Mouse (Mus musculus) lung, embryonic 15.5 days (tissue): Measurements from ENCODE around the gene Hid1. TPM values are rescaled to one million over a fixed set of nuclear protein-coding genes. Genes with fewer than 3 reads are reported as not detected.
A peak's percentile ranks its signal among the peaks of the same experiment; 100 is the strongest.

Experiments used
- ATAC-seq: fragments of 200-750 bp; cut with Nextera tagmentation; 2 replicates; pipeline ENCODE4 v1.8.0; 2017; ENCODE audit warnings: moderate number of reproducible peaks, borderline replicate concordance; ENCODE audit not compliant: low FRiP score, low TSS enrichment; ENCODE audit errors: extremely low read depth
- H3K27ac ChIP-seq: fragments of 300-500 bp; sonication (generic); 2 replicates; pipeline ENCODE4 v1.5.1; 2015; ENCODE audit warnings: moderate library complexity, mild to moderate bottlenecking, inconsistent platforms
- H3K27me3 ChIP-seq: fragments of 300-500 bp; sonication (generic); 2 replicates; pipeline ENCODE4 v1.6.1; 2015; ENCODE audit warnings: inconsistent platforms
- H3K36me3 ChIP-seq: fragments of 300-500 bp; sonication (generic); 2 replicates; pipeline ENCODE4 v1.6.1; 2015; ENCODE audit warnings: inconsistent platforms
- H3K4me1 ChIP-seq: fragments of 300-500 bp; sonication (generic); 2 replicates; pipeline ENCODE4 v1.6.1; 2015; ENCODE audit warnings: inconsistent platforms
- H3K4me2 ChIP-seq: fragments of 300-500 bp; sonication (generic); 2 replicates; pipeline ENCODE4 v1.6.1; 2015; ENCODE audit warnings: inconsistent platforms, mild to moderate bottlenecking, moderate library complexity
- H3K4me3 ChIP-seq: fragments of 300-500 bp; sonication (generic); 2 replicates; pipeline ENCODE4 v1.5.1; 2015; ENCODE audit warnings: mild to moderate bottlenecking, inconsistent platforms
- H3K9ac ChIP-seq: fragments of 300-500 bp; sonication (generic); 2 replicates; pipeline ENCODE4 v1.6.1; 2015; ENCODE audit warnings: inconsistent platforms
- H3K9me3 ChIP-seq: fragments of 300-500 bp; sonication (generic); 2 replicates; pipeline ENCODE4 v1.6.1; 2016; ENCODE audit warnings: inconsistent platforms
- WGBS: fragments of 180-500 bp; shearing (Covaris S2); methylation state at CpG from one replicate; pipeline ENCODE4 v1.1.7; 2015; 5-methylcytosine and 5-hydroxymethylcytosine counted together
- polyA plus RNA-seq: library from polyadenylated mRNA; unstranded; fragments of >200 nt; fragmentation: Nextera tagmentation; extraction: Ambion mirVana; gene quantifications from 2 replicates; pipeline ENCODE4 v1.2.1, GENCODE M21; 2015

The Hid1 gene
- polyA plus RNA-seq, 1 experiment from 2014 or later: 15.8 TPM

- Histone ChIP-seq H3K27me3 (peaks cover 18% of the 10 kb centered on the region), H3K4me2 (no peak overlapping the region), H3K4me1 (no peaks in the 10 kb centered on the region), H3K9me3 (no peaks in the 10 kb centered on the region), H3K4me3 (no peak overlapping the region), H3K9ac (no peak overlapping the region), H3K36me3 (no peaks in the 10 kb centered on the region), H3K27ac (no peak overlapping the region)
- WGBS: 11% methylated on average over 8 of the region's 8 CpGs
- ATAC-seq: peak; percentile 20; the same call in 1 of the 2 replicates
Observed at GRCm38 (mm10) chr11:115303167-115303566, 64.4 kb downstream of the Hid1 start.

GRCm38 (mm10) chr11:115301351-115301750, 66.2 kb downstream of the Hid1 start:
- H3K27ac ChIP-seq: no peak overlapping the region
- no peak overlapping the region for H3K9ac ChIP-seq
- ATAC-seq: no peak
- no peaks in the 10 kb centered on the region for H3K9me3 ChIP-seq
- WGBS: 71% methylated on average over 2 of the region's 2 CpGs
- peaks cover 33% of the 10 kb centered on the region for H3K27me3 ChIP-seq
- H3K4me2 ChIP-seq: no peak overlapping the region
- peaks cover 10% of the 10 kb centered on the region for H3K4me1 ChIP-seq
- H3K36me3 ChIP-seq: no peaks in the 10 kb centered on the region
- H3K4me3 ChIP-seq: no peak overlapping the region

- Histone ChIP-seq H3K9ac (no peak overlapping the region), H3K4me1 (peaks cover 10% of the 10 kb centered on the region), H3K4me3 (no peak overlapping the region), H3K36me3 (no peaks in the 10 kb centered on the region), H3K9me3 (no peaks in the 10 kb centered on the region), H3K4me2 (no peak overlapping the region), H3K27ac (no peak overlapping the region), H3K27me3 (peaks cover 35% of the 10 kb centered on the region)
- 84% methylated on average over 4 of the region's 4 CpGs for WGBS
- ATAC-seq: no peak
Observed at GRCm38 (mm10) chr11:115300745-115301144, 66.8 kb downstream of the Hid1 start.

GRCm38 (mm10) chr11:115298160-115298559, 69.4 kb downstream of the Hid1 start:
- no peaks in the 10 kb centered on the region for H3K36me3 ChIP-seq
- H3K27ac ChIP-seq: no peak overlapping the region
- no peaks in the 10 kb centered on the region for H3K9me3 ChIP-seq
- ATAC-seq: no peak
- H3K9ac ChIP-seq: no peak overlapping the region
- no peak overlapping the region for H3K4me3 ChIP-seq
- H3K27me3 ChIP-seq: peaks cover 35% of the 10 kb centered on the region
- H3K4me2 ChIP-seq: no peak overlapping the region
- 70% methylated on average over 8 of the region's 8 CpGs for WGBS
- H3K4me1 ChIP-seq: peaks cover 10% of the 10 kb centered on the region

Other genes with a start within 250 kb of the Hid1 start
- gene Cd300lf, start 233.8 kb downstream of the Hid1 start, polyA plus RNA-seq: 1.3 and 1.8 TPM in 2 replicates
- 55.0 and 58.2 TPM in 2 replicates for gene Slc9a3r1, start 204.4 kb downstream of the Hid1 start, polyA plus RNA-seq
- 10.5 and 12.3 TPM in 2 replicates for gene Tmem104, start 180.3 kb downstream of the Hid1 start, polyA plus RNA-seq
- gene Nat9, start 179.9 kb downstream of the Hid1 start, polyA plus RNA-seq: 22.0 and 23.8 TPM in 2 replicates
- gene Grin2c, start 100.5 kb downstream of the Hid1 start, polyA plus RNA-seq: 0.05 and 0.08 TPM in 2 replicates
- gene Fdxr, start 90.7 kb downstream of the Hid1 start, polyA plus RNA-seq: 14.6 and 15.8 TPM in 2 replicates
- gene Fads6, start 70.1 kb downstream of the Hid1 start, polyA plus RNA-seq: 0.30 and 0.32 TPM in 2 replicates
- gene Otop2, start 60.6 kb downstream of the Hid1 start, polyA plus RNA-seq: not detected in 2 replicates
- not detected in 2 replicates for gene Ush1g, start 45.7 kb downstream of the Hid1 start, polyA plus RNA-seq
- gene Otop3, start 33.0 kb downstream of the Hid1 start, polyA plus RNA-seq: not detected in 2 replicates
- 13.7 and 15.3 TPM in 2 replicates for gene Cdr2l, start 14.2 kb upstream of the Hid1 start, polyA plus RNA-seq
- 204 and 222 TPM in 2 replicates for gene Mrpl58, start 36.0 kb upstream of the Hid1 start, polyA plus RNA-seq
- gene Atp5h, start 52.2 kb upstream of the Hid1 start, polyA plus RNA-seq: 787 and 840 TPM in 2 replicates
- gene Kctd2, start 52.4 kb upstream of the Hid1 start, polyA plus RNA-seq: 16.3 and 17.8 TPM in 2 replicates
- not detected in 2 replicates for gene Trim80, start 72.8 kb upstream of the Hid1 start, polyA plus RNA-seq
- gene Slc16a5, start 94.7 kb upstream of the Hid1 start, polyA plus RNA-seq: 0.55 and 1.9 TPM in 2 replicates
- 6.6 and 7.1 TPM in 2 replicates for gene Armc7, start 107.9 kb upstream of the Hid1 start, polyA plus RNA-seq
- gene Nt5c, start 124.1 kb upstream of the Hid1 start, polyA plus RNA-seq: 81.5 and 83.7 TPM in 2 replicates
- gene Jpt1, start 146.6 kb upstream of the Hid1 start, polyA plus RNA-seq: 504 and 510 TPM in 2 replicates
- gene Sumo2, start 168.5 kb upstream of the Hid1 start, polyA plus RNA-seq: 993 and 1,027 TPM in 2 replicates
- gene Nup85, start 196.7 kb upstream of the Hid1 start, polyA plus RNA-seq: 190 and 192 TPM in 2 replicates
- gene Mrps7, start 236.2 kb upstream of the Hid1 start, polyA plus RNA-seq: 83.9 and 85.0 TPM in 2 replicates
- 15.6 and 18.1 TPM in 2 replicates for gene Gga3, start 236.3 kb upstream of the Hid1 start, polyA plus RNA-seq
- gene Mif4gd, start 245.2 kb upstream of the Hid1 start, polyA plus RNA-seq: 29.5 and 32.3 TPM in 2 replicates